In genomic region chr11:76483171-76483727, GRCm38 (mm10) we compare ENCODE assay signal across 11 mouse cellular contexts.
DNase-seq lines count a peak whose midpoint lies in the region; ATAC-seq and TF ChIP-seq lines count a peak whose summit lies in the region.
"Had no signal": no experiment of that assay in that cellular context is flagged by ENCODE, and none has a peak within 500 bp of the region (broad histone marks: within the 10 kb centered on the region; RNA-seq: fewer than 3 reads in every experiment).

No protein-coding gene starts in this region.

- intact Hi-C loops in left cerebral cortex, postnatal 25 days (cut with DNase I): no loop called here

- no peaks in the 10 kb centered on the region for H3K27me3 ChIP-seq in kidney, embryonic 16.5 days (ENCODE audit: insufficient read depth, low read length)
- no peaks in the 10 kb centered on the region for H3K27me3 ChIP-seq in E14TG2a.4 (ENCODE audit: insufficient read depth, low read length)
- no peaks in the 10 kb centered on the region for H3K27me3 ChIP-seq in liver, embryonic 13.5 days

- WGBS in kidney, embryonic 16.5 days: 64% methylated on average over 4 of the region's 4 CpGs
- WGBS in bone marrow, adult 2 months: 30% methylated on average over 4 of the region's 4 CpGs
- WGBS in liver, embryonic 13.5 days (ENCODE audit: insufficient replicate concordance): 11% methylated on average over 4 of the region's 4 CpGs

- peaks cover 36% of the 10 kb centered on the region for H3K4me1 ChIP-seq in kidney, embryonic 16.5 days (ENCODE audit: insufficient read depth, low read length)
- H3K4me1 ChIP-seq in E14TG2a.4 (replicated peaks; ENCODE audit: low read depth, low read length): peaks cover 88% of the 10 kb centered on the region
- peaks cover 21% of the 10 kb centered on the region for H3K4me1 ChIP-seq in bone marrow, adult 2 months (ENCODE audit: control insufficient read depth, insufficient read depth, low read length)
- peaks cover 29% of the 10 kb centered on the region for H3K4me1 ChIP-seq in liver, embryonic 13.5 days (replicated peaks)

- no peak for TF ChIP-seq POLR2A in bone marrow, adult 2 months (IDR thresholded peaks at IDR 0.05; ENCODE audit: borderline replicate concordance, control insufficient read depth, low read depth, low read length)

- ATAC-seq in kidney, embryonic 16.5 days (ENCODE audit: low FRiP score, low TSS enrichment): no peak
- 0 out of 2 replicates have a peak, but pooled peaks have one; percentile 53 for ATAC-seq in liver, embryonic 13.5 days (ENCODE audit: low read depth)

- H3K4me2 ChIP-seq in kidney, embryonic 16.5 days (replicated peaks; ENCODE audit: low read depth, low read length): no peak overlapping the region
- H3K4me2 ChIP-seq in liver, embryonic 13.5 days: 0 out of 2 replicates have a peak overlapping the region, but pooled peaks have one; percentile 15

- peaks cover 18% of the 10 kb centered on the region for H3K36me3 ChIP-seq in kidney, embryonic 16.5 days (ENCODE audit: insufficient read depth, low read length)
- H3K36me3 ChIP-seq in E14TG2a.4 (ENCODE audit: insufficient read depth, low read length): peaks cover 41% of the 10 kb centered on the region
- H3K36me3 ChIP-seq in liver, embryonic 13.5 days: no peaks in the 10 kb centered on the region

- peak overlapping the region; percentile 62; the same call in 1 of the 2 replicates for H3K27ac ChIP-seq in kidney, embryonic 16.5 days (ENCODE audit: low read length)
- peak overlapping the region; percentile 80 for H3K27ac ChIP-seq in bone marrow, adult 2 months (ENCODE audit: control insufficient read depth, insufficient read depth, low read depth, low read length, poor library complexity)
- peak overlapping the region; percentile 60 for H3K27ac ChIP-seq in liver, embryonic 13.5 days

- no peak overlapping the region for H3K9ac ChIP-seq in kidney, embryonic 16.5 days (replicated peaks; ENCODE audit: low read length)
- H3K9ac ChIP-seq in liver, embryonic 13.5 days: no peak overlapping the region

- H3K9me3 ChIP-seq in kidney, embryonic 16.5 days (ENCODE audit: low read length): no peaks in the 10 kb centered on the region
- H3K9me3 ChIP-seq in E14TG2a.4 (ENCODE audit: low read length): peaks cover 11% of the 10 kb centered on the region; the same call in 1 of the 2 replicates
- no peaks in the 10 kb centered on the region for H3K9me3 ChIP-seq in liver, embryonic 13.5 days (replicated peaks)

- H3K4me3 ChIP-seq in kidney, embryonic 16.5 days (ENCODE audit: low read length): no peak overlapping the region
- peak overlapping the region; percentile 27; the same call in 1 of the 2 replicates for H3K4me3 ChIP-seq in E14TG2a.4 (replicated peaks; ENCODE audit: low read length)
- no peak overlapping the region for H3K4me3 ChIP-seq in bone marrow, adult 2 months (replicated peaks; ENCODE audit: control insufficient read depth, low read depth, low read length)
- no peak overlapping the region for H3K4me3 ChIP-seq in liver, embryonic 13.5 days (replicated peaks)

- no peak for DNase-seq in kidney, postnatal 14 days
- no peak for DNase-seq in liver, embryonic 13.5 days
- DNase-seq in right cerebral cortex, postnatal 10 days (ENCODE audit: low spot score in 2 of 2): no peak
- no peak for DNase-seq in left cerebral cortex, postnatal 25 days (ENCODE audit: low spot score in 2 of 2)
- DNase-seq in urinary bladder, postnatal 4 days (ENCODE audit: low spot score in 2 of 2): no peak
- DNase-seq: cerebellum, postnatal 25 days; lung, adult 2 months; right cerebral cortex, adult 18-20 months had no signal

- TF ChIP-seq CTCF in E14TG2a.4 (conservative IDR thresholded peaks at IDR 0.05; ENCODE audit: low read length): no peak
- TF ChIP-seq CTCF in bone marrow, adult 2 months (IDR thresholded peaks at IDR 0.05; ENCODE audit: control insufficient read depth, insufficient read depth, low read length): no peak
